Mouse (Mus musculus): ENCODE measurements at regions not wholly inside any gene's neighbourhood (a gene's known extent, or its start where the extent isn't known, plus 50 kb on each side); places are given as distances from the start of the nearest gene placed in this dataset.
A peak's percentile ranks its signal among the peaks of the same experiment; 100 is the strongest.

GRCm38 (mm10) chr8:126854121-126855055, 91.3 kb downstream of the Tomm20 start:
- DNase-seq = peak; percentile 62

GRCm38 (mm10) chr8:126852663-126853390, 92.8 kb downstream of the Tomm20 start:
- no peak for DNase-seq

- DNase-seq = peak; percentile 41
Observed at GRCm38 (mm10) chr8:126852184-126852583, 93.5 kb downstream of the Tomm20 start.

- DNase-seq = no peak
Observed at GRCm38 (mm10) chr8:126851780-126852179, 93.9 kb downstream of the Tomm20 start.

- DNase-seq = peak; percentile 33
Observed at GRCm38 (mm10) chr8:126850189-126850535, 95.5 kb downstream of the Tomm20 start.

GRCm38 (mm10) chr8:126849411-126850188, 96.0 kb downstream of the Tomm20 start:
- DNase-seq = peak; percentile 68

- peak; percentile 66 for DNase-seq
Observed at GRCm38 (mm10) chr8:126848369-126849105, 97.1 kb downstream of the Tomm20 start.

GRCm38 (mm10) chr8:126847664-126848353, 97.8 kb downstream of the Tomm20 start:
- peak; percentile 91 for DNase-seq

GRCm38 (mm10) chr8:126846188-126846565, 99.5 kb downstream of the Tomm20 start:
- DNase-seq = peak; percentile 57

- DNase-seq = no peak
Observed at GRCm38 (mm10) chr8:126845530-126846187, 100.0 kb downstream of the Tomm20 start.

- no peak for DNase-seq
Observed at GRCm38 (mm10) chr8:126844627-126845026, 101.0 kb downstream of the Tomm20 start.

GRCm38 (mm10) chr8:126841187-126841586, 104.5 kb downstream of the Tomm20 start:
- DNase-seq = no peak

GRCm38 (mm10) chr8:126839712-126840355, 105.8 kb downstream of the Tomm20 start:
- peak; percentile 30 for DNase-seq

GRCm38 (mm10) chr8:126839039-126839711, 106.5 kb downstream of the Tomm20 start:
- peak; percentile 16 for DNase-seq

- DNase-seq = no peak
Observed at GRCm38 (mm10) chr8:126838228-126838627, 107.4 kb downstream of the Tomm20 start.

GRCm38 (mm10) chr8:126837318-126838025, 108.2 kb downstream of the Tomm20 start:
- DNase-seq = no peak

GRCm38 (mm10) chr8:126835554-126835953, 110.1 kb downstream of the Tomm20 start:
- DNase-seq = no peak

- DNase-seq = peak; percentile 33
Observed at GRCm38 (mm10) chr8:126833471-126834453, 111.9 kb downstream of the Tomm20 start.

Data from thymus, postnatal 25 days (tissue).